Mouse (Mus musculus) left cerebral cortex, postnatal 25 days (tissue): ENCODE results near the gene Ggact. TPM values are rescaled to one million over a fixed set of nuclear protein-coding genes. Genes with fewer than 3 reads are reported as not detected.
A peak's percentile ranks its signal among the peaks of the same experiment; 100 is the strongest.

Source experiments
- DNase-seq, 2 experiments: peaks; one replicate each; pipeline ENCODE4 v3.0.0; 2022; ENCODE audit warnings: low spot score in 2 of 2, mixed read lengths in 1 of 2
- intact Hi-C: fragments of 180-260 bp; cut with DNase I; formaldehyde crosslinking; loops from one replicate; pipeline ENCODE4 v1.15.1; 2025
- total RNA-seq, 2 experiments: library from RNA; stranded (reverse); gene quantifications; 2 replicates each; pipeline ENCODE4 v1.2.3; 2021

The Ggact gene
- total RNA-seq, 2 experiments from 2014 or later: 24.8 to 25.9 TPM

- DNase-seq: no peak
- intact Hi-C loops: no loop called here
Measured at GRCm38 (mm10) chr14:122902136-122902535, 11.4 kb downstream of the Ggact start.

DNA sequence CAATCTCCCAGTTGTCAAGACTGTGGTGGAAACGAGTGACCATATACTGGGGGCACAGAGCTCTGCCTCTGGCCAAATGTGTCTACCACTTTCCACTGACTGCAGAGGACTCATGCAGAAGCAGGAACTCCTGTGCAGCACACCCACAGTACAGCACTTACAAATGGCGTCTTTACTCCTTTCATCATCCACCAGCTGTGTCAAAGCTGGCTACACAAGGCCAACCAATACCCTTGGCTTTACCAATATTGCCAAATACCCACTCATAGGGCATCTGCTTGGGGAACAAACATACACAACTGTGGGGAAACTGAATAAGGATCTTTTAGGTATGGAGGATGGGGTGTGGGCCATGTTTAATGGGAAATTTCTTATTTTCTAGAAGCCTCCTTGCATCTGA is 11.8 kb downstream of the Ggact start:
- DNase-seq: no peak
- intact Hi-C loops: no loop called here

- intact Hi-C loops: no loop called here
- no peak for DNase-seq
Measured at GRCm38 (mm10) chr14:122901177-122901576, 12.4 kb downstream of the Ggact start.

DNA sequence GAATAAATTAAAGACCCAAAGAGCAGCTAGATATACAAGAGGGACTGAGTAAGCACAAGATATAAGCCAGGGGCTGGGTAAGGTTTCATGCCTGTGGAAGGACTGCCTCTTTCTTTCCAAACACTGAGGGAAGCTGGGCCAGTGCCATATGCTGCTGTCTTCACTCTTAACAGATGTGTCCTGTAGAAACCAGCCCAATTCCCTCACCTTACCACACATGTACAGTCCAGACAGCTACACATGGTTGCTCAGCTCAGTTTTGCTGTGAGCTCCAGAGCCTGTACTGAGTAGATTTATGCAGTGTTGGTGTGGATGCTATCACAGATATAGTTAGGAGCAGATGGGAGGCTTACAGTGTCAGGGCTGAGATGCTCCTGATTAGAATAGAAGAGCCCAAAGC is 12.9 kb downstream of the Ggact start:
- peak in 1 of 2 experiments; percentile 20 for DNase-seq
- intact Hi-C loops: no loop called here

DNA sequence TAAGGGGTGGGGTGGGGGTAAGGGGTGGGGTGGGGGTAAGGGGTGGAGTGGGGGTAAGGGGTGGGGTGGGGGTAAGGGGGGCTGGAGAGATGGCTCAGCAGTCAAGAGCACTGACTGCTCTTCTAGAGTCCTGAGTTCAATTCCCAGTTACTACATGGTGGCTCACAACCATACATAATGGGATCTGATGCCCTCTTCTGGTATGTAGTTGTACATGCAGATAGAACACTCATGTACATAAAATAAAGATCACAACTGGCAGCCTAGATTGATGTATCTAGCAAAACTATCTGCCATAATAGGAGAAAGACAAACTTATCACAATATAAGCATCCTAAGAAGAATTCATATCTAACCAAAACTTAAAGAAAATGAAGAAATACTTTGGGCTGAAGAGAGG is 15.0 kb downstream of the Ggact start:
- DNase-seq: no peak
- intact Hi-C loops: no loop called here

- intact Hi-C loops: no loop called here
Measured at GRCm38 (mm10) chr14:122896106-122896505, 17.5 kb downstream of the Ggact start.

DNA sequence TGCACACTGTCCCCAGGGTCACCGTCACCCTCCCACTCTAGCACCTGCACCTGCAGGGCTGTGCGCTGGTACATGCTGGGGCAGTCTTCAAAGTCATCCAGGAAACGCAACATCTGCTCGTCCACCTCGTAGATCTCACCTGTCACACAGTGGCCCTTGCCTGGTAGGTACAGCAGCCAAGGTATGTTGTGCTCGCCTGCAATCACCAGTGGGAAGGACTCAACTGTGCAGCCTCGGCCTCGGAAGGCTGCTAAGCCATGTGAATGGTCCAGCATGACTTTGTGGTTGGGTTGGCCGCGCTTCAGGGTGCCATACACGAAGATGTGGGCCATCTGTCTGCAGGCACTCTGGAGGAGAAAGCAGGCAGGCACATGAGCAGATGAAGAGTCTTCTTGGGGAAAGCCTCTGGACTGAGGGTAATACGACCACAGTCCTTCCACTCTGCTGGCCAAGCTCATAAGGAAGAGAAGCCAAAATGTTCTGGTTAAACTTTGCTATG is 22.0 kb downstream of the Ggact start:
- intact Hi-C loops: no loop called here
- DNase-seq: no peak

More at GRCm38 (mm10) chr14:122896106-122896505, 17.5 kb downstream of the Ggact start:
- no peak for DNase-seq

- intact Hi-C loops: no loop called here
- DNase-seq: no peak
Measured at GRCm38 (mm10) chr14:122888480-122888872, 25.1 kb downstream of the Ggact start.

DNA sequence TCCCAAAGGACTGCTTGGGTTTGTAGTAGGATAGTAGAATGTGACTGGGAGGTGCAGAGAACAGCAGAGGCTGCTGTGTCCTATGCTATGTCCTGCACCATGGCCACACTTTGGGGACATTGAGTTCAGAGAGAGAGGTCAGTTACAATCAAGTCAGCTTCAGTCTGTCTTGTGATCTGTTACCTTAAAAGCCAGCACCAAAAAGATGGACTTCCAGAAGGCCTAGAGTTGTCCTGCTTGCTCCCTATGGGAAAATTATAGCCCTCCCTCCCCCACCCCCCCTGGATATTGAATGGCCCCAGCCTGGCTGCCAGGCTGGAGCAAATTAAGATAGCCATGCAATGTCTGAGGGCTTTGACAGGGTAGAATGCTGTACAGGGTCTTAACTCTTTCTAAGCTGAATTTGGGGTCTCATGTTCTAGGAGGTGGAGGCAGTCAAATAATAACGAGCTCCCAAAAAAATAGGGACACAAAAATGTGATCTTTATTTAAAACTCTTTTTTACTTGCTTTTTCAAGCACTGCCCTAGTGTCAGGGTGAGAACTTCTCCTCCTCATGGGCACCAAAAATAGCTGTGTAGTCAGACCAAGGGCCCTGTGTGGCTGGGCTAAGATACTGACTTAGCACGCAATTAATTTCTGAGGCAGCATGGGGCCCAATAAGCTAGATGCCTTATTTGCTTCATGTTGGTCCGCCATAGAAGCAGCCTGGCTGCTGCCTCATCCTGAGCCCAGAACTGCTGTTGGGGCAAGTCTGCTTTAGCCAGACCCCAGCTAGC is 25.7 kb downstream of the Ggact start:
- DNase-seq: no peak
- intact Hi-C loops: no loop called here

DNA sequence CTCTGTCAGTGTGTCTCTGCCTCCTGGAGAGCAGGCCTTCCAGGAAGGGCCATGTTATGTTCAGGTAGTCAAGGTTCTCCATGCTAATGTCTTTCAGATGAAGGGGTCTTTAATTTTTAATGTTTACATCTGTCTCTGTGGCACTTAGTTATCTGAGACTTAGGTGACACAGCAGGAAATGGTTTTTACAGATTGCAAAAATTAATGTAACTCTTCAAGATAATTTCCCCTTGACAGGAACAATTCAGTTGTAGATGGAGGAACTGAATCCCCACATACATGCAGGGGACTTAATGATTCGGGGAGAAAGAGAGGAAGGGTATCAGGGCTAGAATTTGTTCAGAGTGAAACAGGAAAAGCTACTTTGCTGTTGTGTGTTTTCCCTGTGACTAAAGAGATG is 26.3 kb downstream of the Ggact start:
- intact Hi-C loops: no loop called here
- no peak for DNase-seq

DNA sequence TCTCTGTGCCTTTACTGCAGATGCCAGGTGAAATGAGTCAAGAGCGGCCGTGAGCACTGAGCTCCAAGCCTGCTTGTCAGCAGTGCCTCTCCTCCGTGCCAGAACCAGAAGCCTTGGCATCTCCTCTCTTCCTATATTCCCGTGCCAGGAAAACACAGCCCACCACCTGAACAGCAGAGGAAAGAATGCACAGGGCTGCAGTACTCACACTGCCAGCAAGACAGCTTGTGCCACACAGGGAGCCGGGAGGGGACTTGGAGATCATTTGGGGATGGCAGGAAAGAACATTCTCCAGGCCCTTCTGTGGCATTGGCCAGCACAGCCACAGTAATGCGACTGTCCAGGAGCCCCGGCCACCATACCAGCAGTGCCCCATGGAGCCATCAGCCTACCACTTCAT is 27.7 kb downstream of the Ggact start:
- intact Hi-C loops: no loop called here
- peak in 1 of 2 experiments; percentile 75 for DNase-seq

- DNase-seq: peak; percentile 16 to 46
- intact Hi-C loops: no loop called here
Measured at GRCm38 (mm10) chr14:122883821-122884584, 29.6 kb downstream of the Ggact start.

- intact Hi-C loops: no loop called here
- DNase-seq: no peak
Measured at GRCm38 (mm10) chr14:122883410-122883806, 30.1 kb downstream of the Ggact start.

DNA sequence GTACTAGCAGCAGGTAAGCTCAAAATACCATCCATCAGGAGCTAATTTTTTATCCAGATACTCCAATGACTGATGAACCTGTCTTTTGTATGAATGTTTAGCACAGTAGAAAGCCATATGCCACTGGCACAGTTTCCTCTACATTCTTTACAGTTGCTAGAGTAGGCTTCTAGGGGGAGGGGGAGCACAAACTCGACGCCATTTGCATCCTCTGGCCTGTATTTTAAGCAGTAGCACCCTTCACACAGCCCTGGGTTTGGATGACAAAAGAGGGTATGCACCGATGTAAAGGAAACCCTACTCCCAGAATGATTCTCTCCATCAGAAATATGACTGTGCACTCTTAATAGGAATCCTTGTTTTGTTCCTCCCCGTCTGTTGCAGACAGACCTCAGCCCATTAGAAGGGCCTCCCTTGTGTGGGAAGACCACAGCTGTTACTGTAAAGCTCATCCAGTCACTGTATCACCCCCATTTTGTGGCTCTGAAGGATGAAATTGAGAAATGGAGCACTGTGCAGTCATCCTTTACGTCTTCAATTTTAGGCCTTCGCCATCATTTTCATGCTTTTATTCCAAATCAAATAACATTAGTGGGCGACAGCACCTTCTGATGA is 30.7 kb downstream of the Ggact start:
- DNase-seq: no peak
- intact Hi-C loops: no loop called here

GRCm38 (mm10) chr14:122882201-122882639 is 31.3 kb downstream of the Ggact start:
- DNase-seq: no peak
- intact Hi-C loops: no loop called here

- DNase-seq: no peak
- intact Hi-C loops: no loop called here
Measured at GRCm38 (mm10) chr14:122881699-122882098, 31.9 kb downstream of the Ggact start.

GRCm38 (mm10) chr14:122880291-122880690 is 33.3 kb downstream of the Ggact start:
- intact Hi-C loops: no loop called here
- no peak for DNase-seq

- intact Hi-C loops: loop anchor here (10.0 kb wide), 1 partner anchor 393 kb away; no protein-coding TSS in a partner anchor
- DNase-seq: no peak
Measured at GRCm38 (mm10) chr14:122877787-122878186, 35.8 kb downstream of the Ggact start.

DNA sequence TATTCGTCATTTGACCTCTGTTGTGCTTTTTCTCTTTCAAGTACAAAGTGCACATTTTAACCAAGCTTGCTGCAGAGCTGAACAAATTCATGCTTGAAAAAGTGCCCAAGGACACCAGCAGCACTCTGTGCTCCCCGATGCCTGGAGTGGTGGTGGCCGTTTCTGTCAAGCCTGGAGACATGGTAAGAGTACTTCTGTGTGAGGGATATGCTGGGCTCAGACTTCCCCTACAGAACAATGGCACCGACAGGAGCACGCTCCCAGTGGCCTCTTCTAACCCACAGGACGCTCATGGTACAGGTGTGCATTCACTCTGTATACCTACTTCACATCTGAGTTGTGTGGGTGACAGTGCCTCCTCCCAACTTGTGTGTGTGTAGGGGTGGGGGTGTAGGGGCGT is 36.8 kb downstream of the Ggact start:
- intact Hi-C loops: loop anchor here (1.0 to 10.0 kb wide), 3 partner anchors 367 to 653 kb away; no protein-coding TSS in a partner anchor
- DNase-seq: no peak

DNA sequence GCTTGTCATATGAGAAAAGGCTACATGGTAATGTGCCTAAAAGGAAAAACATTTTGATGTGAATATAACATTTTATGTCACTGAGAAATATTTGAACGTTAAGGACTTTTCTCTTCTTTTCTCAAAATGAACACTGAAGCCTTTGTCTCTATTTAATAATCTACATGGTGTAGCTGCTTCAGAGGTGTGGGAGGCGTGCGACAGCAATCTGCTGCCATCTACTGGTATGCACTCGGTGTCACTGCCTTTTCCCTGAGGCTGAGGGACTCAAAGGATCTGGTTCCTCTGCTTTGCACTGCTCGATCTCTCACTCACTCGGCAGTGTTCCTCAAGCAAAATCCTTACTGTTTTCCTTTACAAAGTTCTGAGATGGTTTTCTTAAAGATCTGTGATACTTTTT is 37.4 kb downstream of the Ggact start:
- intact Hi-C loops: loop anchor here (1.0 to 10.0 kb wide), 3 partner anchors 367 to 653 kb away; no protein-coding TSS in a partner anchor
- DNase-seq: peak; percentile 84 to 91
